Comparison of ENCODE assay signal across 10 mouse cellular contexts in genomic region chr10:39230634-39231410, GRCm38 (mm10).
DNase-seq lines count a peak whose midpoint lies in the region; ATAC-seq and TF ChIP-seq lines count a peak whose summit lies in the region.
"Had no signal": no experiment of that assay in that cellular context is flagged by ENCODE, and none has a peak within 500 bp of the region (broad histone marks: within the 10 kb centered on the region; RNA-seq: fewer than 3 reads in every experiment).

No protein-coding gene starts in this region.

- WGBS in kidney, postnatal 0 days: 67% methylated on average over 14 of the region's 14 CpGs
- 67% methylated on average over 14 of the region's 14 CpGs for WGBS in kidney, embryonic 14.5 days
- WGBS in forebrain, embryonic 15.5 days: 41% methylated on average over 14 of the region's 14 CpGs
- WGBS in intestine, embryonic 16.5 days: 72% methylated on average over 14 of the region's 14 CpGs

- H3K27ac ChIP-seq in kidney, postnatal 0 days: no peak overlapping the region
- H3K27ac ChIP-seq in kidney, embryonic 14.5 days (ENCODE audit: low read depth, low read length): no peak overlapping the region
- no peak overlapping the region for H3K27ac ChIP-seq in forebrain, embryonic 15.5 days (replicated peaks)
- no peak overlapping the region for H3K27ac ChIP-seq in intestine, embryonic 16.5 days (ENCODE audit: low read length)
- H3K27ac ChIP-seq: heart, embryonic 13.5 days had no signal

- H3K4me1 ChIP-seq in kidney, postnatal 0 days (replicated peaks; ENCODE audit: insufficient read depth, low read length): 0 out of 2 replicates have a peak, but pooled peaks cover 4% of the 10 kb centered on the region
- peaks cover 9% of the 10 kb centered on the region for H3K4me1 ChIP-seq in kidney, embryonic 14.5 days (ENCODE audit: control insufficient read depth, insufficient read depth, low read length)
- H3K4me1 ChIP-seq in forebrain, embryonic 15.5 days: peaks cover 19% of the 10 kb centered on the region
- no peaks in the 10 kb centered on the region for H3K4me1 ChIP-seq in intestine, embryonic 16.5 days (ENCODE audit: control insufficient read depth, insufficient read depth, low read length)

- H3K27me3 ChIP-seq in kidney, postnatal 0 days (ENCODE audit: insufficient read depth, low read length): no peaks in the 10 kb centered on the region
- no peaks in the 10 kb centered on the region for H3K27me3 ChIP-seq in kidney, embryonic 14.5 days (ENCODE audit: control insufficient read depth, insufficient read depth, low read length)
- no peaks in the 10 kb centered on the region for H3K27me3 ChIP-seq in forebrain, embryonic 15.5 days
- H3K27me3 ChIP-seq in intestine, embryonic 16.5 days (replicated peaks; ENCODE audit: control insufficient read depth, insufficient read depth, low read length): no peaks in the 10 kb centered on the region
- H3K27me3 ChIP-seq: heart, embryonic 13.5 days had no signal

- H3K9me3 ChIP-seq in kidney, postnatal 0 days (replicated peaks; ENCODE audit: low read length): no peaks in the 10 kb centered on the region
- no peaks in the 10 kb centered on the region for H3K9me3 ChIP-seq in kidney, embryonic 14.5 days (ENCODE audit: control insufficient read depth, low read length)
- H3K9me3 ChIP-seq in forebrain, embryonic 15.5 days: no peaks in the 10 kb centered on the region
- no peaks in the 10 kb centered on the region for H3K9me3 ChIP-seq in intestine, embryonic 16.5 days (ENCODE audit: control insufficient read depth, low read length)
- H3K9me3 ChIP-seq: heart, embryonic 13.5 days had no signal

- peak; percentile 10 for DNase-seq in kidney, postnatal 0 days (ENCODE audit: low spot score)
- DNase-seq in R1 (ENCODE audit: low read depth, low spot score): peak; percentile 82
- DNase-seq in spleen, postnatal 10 days (ENCODE audit: low spot score in 2 of 2): no peak
- DNase-seq: lung, embryonic 14.5 days had no signal

- no peak for TF ChIP-seq CTCF in kidney, postnatal 0 days (IDR thresholded peaks at IDR 0.05; ENCODE audit: low read depth)

- no peak overlapping the region for H3K4me3 ChIP-seq in kidney, postnatal 0 days (replicated peaks; ENCODE audit: low read depth, low read length)
- no peak overlapping the region for H3K4me3 ChIP-seq in kidney, embryonic 14.5 days (ENCODE audit: low read length)
- no peak overlapping the region for H3K4me3 ChIP-seq in forebrain, embryonic 15.5 days
- no peak overlapping the region for H3K4me3 ChIP-seq in intestine, embryonic 16.5 days (ENCODE audit: low read length)
- H3K4me3 ChIP-seq: heart, embryonic 13.5 days had no signal

- no peak overlapping the region for H3K9ac ChIP-seq in kidney, postnatal 0 days (ENCODE audit: low read depth, low read length)
- no peak overlapping the region for H3K9ac ChIP-seq in kidney, embryonic 14.5 days (ENCODE audit: low read depth, low read length)
- no peak overlapping the region for H3K9ac ChIP-seq in forebrain, embryonic 15.5 days (replicated peaks)
- H3K9ac ChIP-seq in intestine, embryonic 16.5 days (ENCODE audit: low read depth, low read length): no peak overlapping the region
- H3K9ac ChIP-seq: heart, embryonic 13.5 days; lung, embryonic 14.5 days had no signal

- no peak overlapping the region for H3K4me2 ChIP-seq in kidney, postnatal 0 days (ENCODE audit: low read length)
- no peak overlapping the region for H3K4me2 ChIP-seq in kidney, embryonic 14.5 days (replicated peaks; ENCODE audit: low read depth, low read length)
- no peak overlapping the region for H3K4me2 ChIP-seq in forebrain, embryonic 15.5 days (replicated peaks)
- no peak overlapping the region for H3K4me2 ChIP-seq in intestine, embryonic 16.5 days (ENCODE audit: low read depth, low read length)
- H3K4me2 ChIP-seq: heart, embryonic 13.5 days; lung, embryonic 14.5 days had no signal

- ATAC-seq in kidney, postnatal 0 days (replicated peaks; ENCODE audit: low FRiP score, low read depth): no peak
- ATAC-seq in kidney, embryonic 14.5 days (ENCODE audit: low FRiP score, low TSS enrichment): no peak
- ATAC-seq in forebrain, embryonic 15.5 days (replicated peaks): peak; percentile 39; the same call in 1 of the 2 replicates
- ATAC-seq in megakaryocyte-erythroid progenitor cell, adult 5-6 weeks (replicated peaks; ENCODE audit: low FRiP score, low TSS enrichment, poor library complexity, severe bottlenecking): peak; percentile 84
- no peak for ATAC-seq in intestine, embryonic 16.5 days
- ATAC-seq: inflammation-experienced regulatory T-cells, adult 6 months had no signal

- no peaks in the 10 kb centered on the region for H3K36me3 ChIP-seq in kidney, postnatal 0 days (ENCODE audit: insufficient read depth, low read length)
- no peaks in the 10 kb centered on the region for H3K36me3 ChIP-seq in kidney, embryonic 14.5 days (ENCODE audit: control insufficient read depth, insufficient read depth, low read length)
- no peaks in the 10 kb centered on the region for H3K36me3 ChIP-seq in forebrain, embryonic 15.5 days
- H3K36me3 ChIP-seq in intestine, embryonic 16.5 days (ENCODE audit: control insufficient read depth, insufficient read depth, low read length): no peaks in the 10 kb centered on the region
- H3K36me3 ChIP-seq: heart, embryonic 13.5 days had no signal

Comparison
In these comparisons a context has a peak if more than half of its experiments do, and no peak if none do; other contexts are left out.
1. ATAC-seq: peak in forebrain, embryonic 15.5 days (single experiment) and megakaryocyte-erythroid progenitor cell, adult 5-6 weeks (single experiment); none in kidney, postnatal 0 days (single experiment), kidney, embryonic 14.5 days (single experiment) and intestine, embryonic 16.5 days (single experiment).
2. DNase-seq: peak in kidney, postnatal 0 days (single experiment) and R1 (single experiment); none in spleen, postnatal 10 days (0 of 2).